Mouse (Mus musculus) left cerebral cortex, adult 6 months (tissue): ENCODE measurements around the gene Pstk. TPM values are rescaled to one million over a fixed set of nuclear protein-coding genes. Genes with fewer than 3 reads are reported as not detected.

Experiments
- long read RNA-seq, 2 experiments: library from polyadenylated mRNA; unstranded; transcript quantifications; one replicate each; pipeline ENCODE4 v2.0.0; 2019 to 2020
- polyA plus RNA-seq: library from polyadenylated mRNA; unstranded; fragments of <200 nt; fragmentation: Nextera tagmentation; gene quantifications from 2 replicates; pipeline ENCODE4 v1.2.3, GENCODE M21; 2021

Pstk gene
- polyA plus RNA-seq: 62.5 and 65.3 TPM in 2 replicates
- long read RNA-seq, experiment 1, full-length matches to known transcripts: 17 of 32 reads
- long read RNA-seq, experiment 1, partial matches to known transcripts: 2 of 32 reads
- long read RNA-seq, experiment 1, other reads (novel, unspliced or antisense): 13 of 32 reads
- long read RNA-seq, experiment 2, full-length matches to known transcripts: 15 of 33 reads
- long read RNA-seq, experiment 2, partial matches to known transcripts: 2 of 33 reads
- long read RNA-seq, experiment 2, other reads (novel, unspliced or antisense): 16 of 33 reads

DNA sequence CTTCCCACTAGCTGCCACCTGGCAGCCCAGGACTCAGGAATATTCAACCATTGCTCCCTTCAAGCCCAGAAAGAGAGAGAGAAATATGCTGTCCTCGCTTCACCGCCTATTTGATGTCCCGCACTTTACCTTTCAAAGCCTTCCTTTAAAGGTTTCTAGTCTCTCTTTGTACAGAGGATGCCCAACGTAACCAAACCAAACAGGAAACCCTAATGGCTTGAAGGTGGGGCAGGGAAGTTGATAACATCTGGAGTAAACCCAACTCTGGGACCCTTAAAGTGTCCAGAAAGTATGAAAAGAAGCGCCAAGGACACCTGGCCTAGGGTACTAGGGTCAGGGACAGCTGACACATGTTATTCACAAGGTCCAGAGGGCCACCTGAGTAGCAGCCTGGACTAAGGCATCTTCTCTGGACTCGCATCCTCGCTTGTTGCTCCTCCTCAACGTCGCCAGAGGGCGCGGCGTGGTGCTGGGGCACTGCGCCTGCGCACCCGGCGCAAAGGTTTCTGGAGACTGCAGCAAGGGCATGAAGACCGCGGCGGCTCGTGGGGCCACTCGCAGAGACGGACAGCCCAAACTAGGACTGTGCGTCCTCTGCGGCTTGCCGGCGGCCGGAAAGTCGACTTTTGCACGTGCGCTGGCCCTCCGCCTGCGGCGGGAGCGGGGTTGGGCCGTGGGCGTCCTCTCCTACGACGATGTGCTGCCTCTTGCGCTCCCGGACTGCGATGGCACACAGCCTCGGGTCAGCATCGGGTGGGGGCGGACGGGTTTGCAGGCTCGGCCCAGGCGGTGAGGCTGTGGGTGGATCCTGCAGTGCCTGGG is at the start of gene Pstk:
Pstk (plus strand) TSS at position 494 of the 822 bp plus-strand sequence.

DNA sequence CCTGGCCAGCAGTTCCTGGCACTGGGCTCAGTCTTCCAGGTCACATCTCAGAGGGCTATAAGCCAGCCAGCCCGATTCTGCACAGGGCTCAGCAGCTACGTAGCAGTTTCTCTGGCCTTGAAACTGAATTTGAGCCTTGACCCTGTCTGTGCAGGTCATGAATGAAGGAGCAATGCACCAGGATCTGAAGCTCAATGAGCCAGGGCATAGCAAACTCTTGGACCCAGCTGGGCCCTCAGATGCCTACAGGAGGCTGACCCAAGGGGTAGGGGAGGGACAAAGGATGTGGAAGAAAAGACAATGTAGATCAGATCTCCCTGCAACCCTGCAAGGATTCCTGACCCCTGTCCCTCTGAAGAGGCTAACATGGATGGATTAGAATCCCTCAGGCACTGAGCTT is 48.7 kb upstream of the Pstk start, which contains the start of gene Cuzd1:
Cuzd1 (minus strand) TSS at position 101 of the 400 bp plus-strand sequence.

DNA sequence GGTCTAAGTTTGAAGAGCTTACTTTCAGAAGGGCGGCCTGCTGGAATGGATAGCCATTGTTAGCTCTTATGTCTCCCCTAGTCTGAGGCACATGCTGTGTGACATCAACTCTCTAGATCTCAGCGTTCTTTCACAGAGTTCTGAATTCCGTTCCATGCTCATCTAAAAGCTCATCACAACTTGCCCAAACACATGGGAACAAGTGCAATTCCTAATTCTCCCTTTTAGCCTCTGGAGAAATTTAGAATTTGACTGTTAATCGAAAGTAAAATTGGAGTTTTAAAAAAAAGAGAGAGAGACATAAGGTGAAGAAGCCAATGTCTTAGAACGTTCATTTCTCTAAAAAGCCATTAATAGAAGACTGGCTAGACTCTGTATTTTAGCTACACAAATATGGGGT is 41.5 kb upstream of the Pstk start, which contains the start of gene Fam24b:
Fam24b (minus strand) TSS at position 101 of the 400 bp plus-strand sequence.

GRCm38 (mm10) chr7:131333564-131333963 is 37.4 kb upstream of the Pstk start, which contains the start of gene Fam24a:
Fam24a (plus strand) TSS chr7:131333864.

DNA sequence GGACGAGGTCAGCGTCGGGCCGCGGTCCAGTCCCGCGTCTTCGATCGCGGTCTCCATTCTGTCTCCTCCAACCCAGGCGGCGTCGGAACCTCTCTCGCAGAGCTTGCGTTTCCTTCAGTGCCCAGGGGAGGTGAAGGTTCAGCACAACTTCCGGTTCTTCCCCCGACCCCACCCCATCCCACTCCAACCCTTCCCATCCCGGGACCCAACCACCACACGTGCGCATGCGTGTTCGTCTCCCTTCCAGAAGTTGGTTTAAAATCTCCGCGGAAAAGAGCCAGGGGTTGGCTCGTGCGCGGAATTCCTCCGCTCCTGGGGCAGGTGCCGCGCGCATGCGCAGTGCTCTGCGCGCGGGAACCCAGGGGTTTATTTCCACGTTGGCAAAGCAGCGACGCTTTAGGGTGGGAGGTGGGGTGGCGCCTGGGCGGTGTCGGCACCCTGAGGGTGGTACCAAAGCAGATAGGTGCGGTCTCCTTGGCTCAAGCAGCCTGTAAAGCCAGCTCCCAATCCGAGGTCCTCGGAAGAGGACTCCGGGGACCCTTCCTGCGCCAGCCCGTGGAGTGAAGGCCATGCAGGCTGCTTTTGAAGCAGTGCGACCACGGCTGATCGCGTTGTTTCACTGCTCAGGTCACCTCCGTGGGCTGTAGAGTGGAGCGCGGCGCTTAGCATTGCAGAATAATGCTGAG is 8.2 kb upstream of the Pstk start, which contains the start of gene 2310057M21Rik:
2310057M21Rik (minus strand) TSS at position 145 of the 686 bp plus-strand sequence.

GRCm38 (mm10) chr7:131410416-131411058 is 39.6 kb downstream of the Pstk start, which contains the start of the genes Ikzf5 and Acadsb:
Ikzf5 (minus strand) TSS chr7:131410521.
Acadsb (plus strand) TSS chr7:131410601.

Other genes starting within 250 kb of the Pstk start
- gene 4933402N03Rik, start 224.8 kb upstream of the Pstk start, polyA plus RNA-seq: not detected in 2 replicates
- 0.03 TPM in 1 of 2 replicates, not detected in the other for gene 5430419D17Rik, start 196.7 kb upstream of the Pstk start, polyA plus RNA-seq
- gene Cuzd1, start 48.8 kb upstream of the Pstk start, polyA plus RNA-seq: 0.19 and 0.39 TPM in 2 replicates
- gene Fam24b, start 41.6 kb upstream of the Pstk start, polyA plus RNA-seq: not detected in 2 replicates
- not detected in 2 replicates for gene Fam24a, start 37.3 kb upstream of the Pstk start, polyA plus RNA-seq
- 18.8 and 23.7 TPM in 2 replicates for gene 2310057M21Rik, start 8.4 kb upstream of the Pstk start, polyA plus RNA-seq
- gene Ikzf5, start 39.4 kb downstream of the Pstk start, polyA plus RNA-seq: 9.3 and 9.7 TPM in 2 replicates
- 37.2 and 45.6 TPM in 2 replicates for gene Acadsb, start 39.5 kb downstream of the Pstk start, polyA plus RNA-seq
- gene Hmx3, start 171.7 kb downstream of the Pstk start, polyA plus RNA-seq: not detected in 2 replicates
- not detected in 2 replicates for gene Hmx2, start 177.6 kb downstream of the Pstk start, polyA plus RNA-seq
- gene Bub3, start 189.1 kb downstream of the Pstk start, polyA plus RNA-seq: 115 and 145 TPM in 2 replicates